In genomic region chr10:91207275-91207674, GRCm38 (mm10) we compare ENCODE assay signal across 15 mouse cellular contexts. TPM values are rescaled to one million over a fixed set of nuclear protein-coding genes. Genes with fewer than 3 reads are reported as not detected.
DNase-seq lines count a peak whose midpoint lies in the region; ATAC-seq and TF ChIP-seq lines count a peak whose summit lies in the region.
"Had no signal": no experiment of that assay in that cellular context is flagged by ENCODE, and none has a peak within 500 bp of the region (broad histone marks: within the 10 kb centered on the region; RNA-seq: fewer than 3 reads in every experiment).

No protein-coding gene starts in this region.

- no peak overlapping the region for H3K27ac ChIP-seq in left cerebral cortex, adult 2 months

- no peak for DNase-seq in left cerebral cortex, adult 2 months (ENCODE audit: extremely low spot score in 1 of 2, low spot score in 2 of 2)
- no peak for DNase-seq in left cerebral cortex, postnatal 25 days (ENCODE audit: low spot score in 2 of 2)
- DNase-seq in 3T3-L1 (ENCODE audit: low read depth, low spot score), result peak; percentile 42
- DNase-seq in CD4-positive helper T cell, adult 2 months (ENCODE audit: low read depth, low spot score), result peak; percentile 16
- DNase-seq in frontal cortex, postnatal 36 days (ENCODE audit: low spot score in 2 of 2), result no peak
- DNase-seq in spleen, adult 18-20 months, result no peak
- DNase-seq: cerebellum, adult 9-10 months; gastrocnemius, postnatal 10 days; kidney, adult 11 months; kidney, postnatal 4 days; right cerebral cortex, adult 18-20 months had no signal

- H3K4me3 ChIP-seq in left cerebral cortex, adult 2 months, result no peak overlapping the region
- H3K4me3 ChIP-seq: erythroblast, embryonic 14.5 days had no signal

- ATAC-seq in activated CD4-positive, CD25-positive, alpha-beta regulatory T cell, adult 4 months, result peak; percentile 43
- no peak for ATAC-seq in erythroblast, adult 5-6 weeks (replicated peaks; ENCODE audit: low FRiP score, poor library complexity, severe bottlenecking)
- ATAC-seq: forebrain, embryonic 16.5 days had no signal

- intact Hi-C loops in left cerebral cortex, adult 2 months (cut with DNase I), result no loop called here
- intact Hi-C loops in left cerebral cortex, postnatal 25 days (cut with DNase I), result no loop called here

- TF ChIP-seq CTCF in left cerebral cortex, adult 2 months (IDR thresholded peaks at IDR 0.05), result peak; percentile 13

RNA-seq across cellular contexts. Expression of gene Tmpo, which starts 26.2 kb away (rescaled TPM):
- 10 to 100 TPM; 40.4 to 40.6 TPM for total RNA-seq in left cerebral cortex, adult 2 months (2021)
- 10 to 100 TPM; 39.7 to 41.5 TPM for total RNA-seq in left cerebral cortex, postnatal 25 days (2021)
- polyA plus RNA-seq in activated CD4-positive, CD25-positive, alpha-beta regulatory T cell, adult 4 months (2017; shearing (Covaris generic)), result 10 to 100 TPM; 51.5 to 69.5 TPM
- 114 and 144 TPM in 2 replicates for total RNA-seq in erythroblast, adult 5-6 weeks (2015; ENCODE audit: low replicate concordance)
- 181 and 340 TPM in 2 replicates for total RNA-seq in erythroblast, adult 5-6 weeks (2017; ENCODE audit: low replicate concordance)

Comparison
In these comparisons a context has a peak if more than half of its experiments do, and no peak if none do; other contexts are left out.
1. DNase-seq: peak in 3T3-L1 (single experiment) and CD4-positive helper T cell, adult 2 months (single experiment); none in left cerebral cortex, adult 2 months (0 of 2), left cerebral cortex, postnatal 25 days (0 of 2), frontal cortex, postnatal 36 days (0 of 2) and spleen, adult 18-20 months (0 of 2).